ENCODE assay signal across 27 mouse cellular contexts in the genomic region with DNA sequence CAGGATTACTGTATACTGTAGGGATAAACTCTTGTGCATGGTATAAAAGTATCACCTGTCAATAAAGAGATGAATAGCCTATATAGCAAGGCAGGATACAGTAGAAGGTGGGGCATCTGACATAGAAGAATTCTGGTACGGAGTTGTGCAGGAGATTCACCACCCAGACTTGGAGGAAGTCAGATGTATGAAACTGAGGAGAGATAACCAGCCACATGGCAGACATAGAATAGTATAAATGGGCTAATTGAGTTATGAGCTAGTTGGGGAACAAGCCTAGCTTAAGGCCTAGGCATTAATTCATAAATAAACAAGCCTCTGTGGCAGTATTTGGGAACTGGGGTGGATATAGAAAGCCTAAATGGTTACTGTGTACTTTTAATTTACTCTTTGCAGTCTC.
"Had no signal": no experiment of that assay in that cellular context is flagged by ENCODE, and none has a peak within 500 bp of the region (broad histone marks: within the 10 kb centered on the region; RNA-seq: fewer than 3 reads in every experiment).

No protein-coding gene starts in this region.

- ATAC-seq: forebrain, embryonic 13.5 days; forebrain, embryonic 14.5 days; forebrain, embryonic 15.5 days; forebrain, embryonic 16.5 days; forebrain, postnatal 0 days had no signal

- H3K4me2 ChIP-seq: embryonic facial prominence, embryonic 12.5 days; embryonic facial prominence, embryonic 13.5 days; embryonic facial prominence, embryonic 15.5 days; forebrain, embryonic 12.5 days; forebrain, embryonic 13.5 days; forebrain, embryonic 15.5 days had no signal

- H3K4me1 ChIP-seq: embryonic facial prominence, embryonic 12.5 days; embryonic facial prominence, embryonic 13.5 days; embryonic facial prominence, embryonic 15.5 days; forebrain, embryonic 12.5 days; forebrain, embryonic 15.5 days had no signal

- H3K4me3 ChIP-seq: embryonic facial prominence, embryonic 10.5 days; embryonic facial prominence, embryonic 12.5 days; embryonic facial prominence, embryonic 13.5 days; embryonic facial prominence, embryonic 15.5 days; erythroblast, embryonic 14.5 days; forebrain, embryonic 10.5 days; forebrain, embryonic 12.5 days; forebrain, embryonic 13.5 days; forebrain, embryonic 15.5 days; gastrocnemius, adult 2 months; heart, adult 2 months had no signal

- H3K9ac ChIP-seq: embryonic facial prominence, embryonic 12.5 days; embryonic facial prominence, embryonic 13.5 days; embryonic facial prominence, embryonic 15.5 days; forebrain, embryonic 12.5 days; forebrain, embryonic 13.5 days; forebrain, embryonic 15.5 days; forebrain, postnatal 0 days had no signal

- H3K27ac ChIP-seq: embryonic facial prominence, embryonic 10.5 days; embryonic facial prominence, embryonic 12.5 days; embryonic facial prominence, embryonic 13.5 days; embryonic facial prominence, embryonic 15.5 days; forebrain, embryonic 10.5 days; forebrain, embryonic 12.5 days; forebrain, embryonic 13.5 days; forebrain, embryonic 15.5 days; gastrocnemius, adult 2 months; heart, adult 2 months had no signal

- H3K9me3 ChIP-seq: embryonic facial prominence, embryonic 10.5 days; embryonic facial prominence, embryonic 12.5 days; embryonic facial prominence, embryonic 13.5 days; embryonic facial prominence, embryonic 15.5 days; forebrain, embryonic 10.5 days; forebrain, embryonic 12.5 days; forebrain, embryonic 13.5 days; forebrain, embryonic 15.5 days had no signal

- DNase-seq: cerebellum, adult 9-10 months; cerebellum, adult 9-11 months; cerebellum, postnatal 10 days; cerebellum, postnatal 14 days; cerebellum, postnatal 25 days; cerebellum, postnatal 36 days; embryo, embryonic 11 days; forebrain, postnatal 0 days; gastrocnemius, adult 2 months; gastrocnemius, postnatal 10 days; gastrocnemius, postnatal 14 days; gastrocnemius, postnatal 25 days; gastrocnemius, postnatal 36 days; heart, adult 11 months; heart, adult 18-20 months; heart, adult 2 months had no signal

- H3K27me3 ChIP-seq: embryonic facial prominence, embryonic 12.5 days; embryonic facial prominence, embryonic 13.5 days; embryonic facial prominence, embryonic 15.5 days; forebrain, embryonic 12.5 days; forebrain, embryonic 13.5 days; forebrain, embryonic 15.5 days had no signal
